Mouse (Mus musculus): ENCODE measurements at regions not wholly inside any gene's neighbourhood (a gene's known extent, or its start where the extent isn't known, plus 50 kb on each side); places are given as distances from the start of the nearest gene placed in this dataset.

DNA sequence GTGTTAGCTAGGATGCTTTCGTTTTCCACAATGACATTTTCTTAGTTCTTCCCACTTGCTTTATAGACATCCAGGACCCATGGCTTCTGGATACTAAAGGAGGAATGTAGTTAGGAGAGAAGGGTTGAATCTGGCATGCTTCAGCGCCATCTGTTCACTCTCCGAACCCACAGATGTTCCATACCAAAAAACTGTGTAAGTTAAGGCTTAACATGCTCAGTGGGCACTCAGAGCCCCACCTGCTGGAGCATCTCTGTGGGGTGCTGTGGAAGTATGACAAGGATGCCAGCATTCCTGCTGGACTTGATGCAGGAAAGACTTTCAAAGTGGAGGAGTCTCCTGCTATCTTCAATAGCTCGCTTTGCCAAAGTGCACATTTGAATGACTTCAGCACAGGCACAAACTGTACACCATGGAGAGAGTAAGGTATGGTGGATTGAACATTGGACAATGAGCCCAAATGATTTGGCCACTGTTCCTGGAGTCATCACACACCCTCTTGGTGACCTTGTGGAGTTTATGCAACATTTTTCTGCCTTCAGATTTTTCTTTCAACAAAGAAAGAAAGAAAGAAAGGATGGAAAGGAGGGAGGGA, 802.3 kb downstream of the Cdh8 start:
- DNase-seq (ENCODE audit: low read depth, low spot score), result no peak

DNA sequence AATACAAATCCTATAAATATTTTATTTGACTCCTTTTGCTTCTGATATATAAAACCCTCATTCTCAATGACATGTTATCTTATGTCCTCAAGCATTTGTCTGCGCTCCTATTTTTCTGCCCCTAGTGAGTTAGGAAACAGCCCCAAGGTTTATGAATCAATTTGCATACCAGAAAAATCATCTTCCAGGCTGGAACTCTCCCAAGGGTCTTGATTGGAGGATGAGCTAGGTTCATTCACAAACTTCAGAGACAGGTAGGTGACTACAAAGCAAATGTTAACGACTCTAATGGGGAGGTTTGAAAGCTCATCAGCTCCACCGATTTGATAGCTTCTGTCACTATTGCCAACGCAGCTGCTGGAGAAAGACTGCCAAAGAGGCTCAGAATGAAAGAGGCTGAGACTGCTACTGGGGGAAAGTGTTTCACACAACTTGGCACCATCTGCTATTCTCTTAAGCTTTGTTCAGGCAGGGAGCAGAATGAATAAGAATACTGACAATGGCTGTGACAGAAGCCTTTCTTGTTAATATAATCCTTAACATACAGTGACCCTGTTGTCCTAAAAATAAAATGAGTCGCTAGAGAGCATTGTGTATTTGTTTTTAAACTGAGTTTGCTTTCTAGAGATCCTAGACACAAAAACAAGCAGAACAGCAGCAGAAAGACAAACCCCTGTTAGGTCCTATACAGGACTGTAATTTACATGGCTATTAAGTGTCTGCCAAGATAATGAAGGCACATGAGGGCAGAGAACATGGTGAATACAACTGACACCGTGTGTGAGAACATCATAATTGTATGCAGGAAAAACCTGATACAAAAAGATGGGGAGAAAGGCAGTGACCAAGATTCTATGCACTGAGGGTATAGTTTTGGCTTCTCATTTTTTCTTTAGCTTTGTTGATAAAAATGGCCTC, 843.4 kb downstream of the Cdh8 start:
- peak; percentile 4 for DNase-seq (ENCODE audit: low read depth, low spot score)

DNA sequence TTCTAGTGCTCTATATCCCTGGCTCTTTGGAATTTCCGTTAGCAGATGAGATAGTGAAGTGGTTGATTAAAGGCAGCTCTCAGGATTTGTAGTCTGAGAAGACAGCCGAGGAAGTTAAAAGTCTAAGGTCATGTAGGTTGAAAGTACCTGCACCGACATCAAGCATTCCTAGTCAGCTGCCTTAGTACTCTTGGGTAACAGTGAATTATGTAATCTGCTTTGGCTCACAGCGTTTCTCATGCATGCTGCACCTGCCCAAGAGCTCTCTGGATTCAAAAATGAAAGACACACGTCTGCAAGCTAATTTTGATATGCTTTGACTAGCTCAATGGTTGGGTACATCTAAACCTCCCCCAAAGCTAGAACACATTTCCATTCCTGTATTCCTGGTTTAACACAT, 849.6 kb downstream of the Cdh8 start:
- no peak for DNase-seq (ENCODE audit: low read depth, low spot score)

DNA sequence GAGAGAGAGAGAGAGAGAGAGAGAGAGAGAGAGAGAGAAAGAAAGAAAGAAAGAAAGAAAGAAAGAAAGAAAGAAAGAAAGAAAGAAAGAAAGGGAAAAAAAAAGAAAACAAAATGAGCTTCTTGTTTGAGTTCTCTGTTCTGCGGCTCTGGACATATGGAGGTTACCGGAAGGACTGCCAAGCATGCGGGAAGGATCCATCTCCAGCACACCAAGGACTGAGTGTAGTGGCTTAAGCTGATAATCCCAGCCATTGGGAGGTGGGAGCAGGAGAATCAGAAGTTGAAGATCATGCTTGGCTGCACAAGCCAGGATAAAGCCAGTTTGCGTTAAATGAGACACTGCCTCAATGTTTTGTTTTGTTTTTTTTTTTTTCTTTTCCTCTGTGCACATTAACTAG, 897.8 kb downstream of the Cdh8 start:
- DNase-seq (ENCODE audit: low read depth, low spot score), result no peak

DNA sequence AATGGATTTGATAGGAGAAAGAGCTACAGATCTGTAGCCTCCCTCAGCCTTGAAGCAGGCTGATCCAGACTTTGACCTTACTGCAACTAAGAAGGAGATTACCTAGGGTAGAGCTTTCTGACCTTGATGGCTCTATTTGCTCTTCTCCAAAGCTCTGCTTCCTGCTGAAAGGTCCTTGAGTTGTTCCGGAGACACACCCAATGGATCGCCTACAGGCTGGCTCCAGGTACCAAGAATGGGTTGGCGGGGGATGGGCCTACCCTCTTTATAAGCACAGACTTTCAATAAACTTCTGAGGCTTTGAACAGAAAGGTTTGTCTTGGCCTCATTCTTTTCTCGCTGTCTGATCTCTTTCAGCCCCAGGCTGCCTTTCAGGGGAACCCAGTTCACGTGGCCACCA, 901.0 kb downstream of the Cdh8 start:
- peak; percentile 86 for DNase-seq (ENCODE audit: low read depth, low spot score)

DNA sequence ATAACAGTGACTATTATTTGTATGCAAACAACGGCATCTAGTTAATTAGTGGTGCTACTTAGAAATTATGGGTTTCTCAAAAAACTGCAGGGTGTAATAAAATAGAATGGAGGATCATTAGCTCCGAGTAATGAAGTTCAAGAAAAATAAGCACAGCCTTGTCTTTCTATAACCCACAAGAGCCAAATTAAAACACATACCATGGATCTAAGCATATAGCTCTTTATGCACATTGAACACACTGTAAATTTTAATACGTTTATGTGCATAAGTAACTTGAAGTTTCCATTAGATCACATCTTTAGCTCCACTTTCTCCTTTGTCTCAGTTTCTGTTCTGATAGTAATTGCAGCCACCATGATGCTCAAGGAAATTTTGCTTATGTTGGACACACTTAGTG, 919.5 kb downstream of the Cdh8 start:
- DNase-seq (ENCODE audit: low read depth, low spot score), result no peak

DNA sequence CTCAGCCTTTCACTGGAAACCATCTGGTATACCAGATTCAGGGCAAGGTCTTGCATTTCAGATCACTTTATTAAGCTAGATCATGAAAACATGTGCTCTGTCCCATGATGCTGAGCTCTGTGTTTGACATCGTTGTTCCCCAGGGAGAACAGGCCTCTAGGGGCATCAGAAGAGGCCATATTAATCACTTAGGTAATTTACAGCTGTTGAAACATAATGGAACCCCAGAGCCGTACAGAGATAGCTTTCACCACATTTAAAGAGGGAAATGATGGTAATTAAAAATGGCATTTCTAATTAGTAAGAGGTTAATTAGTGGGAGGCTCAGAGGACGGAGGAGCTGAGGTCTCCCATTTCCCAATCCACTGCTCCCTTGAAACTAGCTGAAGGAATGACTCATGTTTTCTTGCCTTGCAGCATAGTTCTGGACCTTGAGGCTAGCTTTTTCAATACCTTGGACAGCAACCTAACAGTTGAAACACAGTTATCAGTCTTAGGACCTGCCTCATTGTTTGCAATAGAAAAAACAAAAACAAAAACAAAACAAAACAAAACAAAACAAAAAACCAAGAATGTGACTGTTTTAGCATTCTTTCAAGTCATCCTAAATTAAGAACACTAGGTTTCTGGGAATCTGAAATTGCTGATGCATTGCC, 952.8 kb downstream of the Cdh8 start:
- peak; percentile 12 for DNase-seq (ENCODE audit: low read depth, low spot score)

DNA sequence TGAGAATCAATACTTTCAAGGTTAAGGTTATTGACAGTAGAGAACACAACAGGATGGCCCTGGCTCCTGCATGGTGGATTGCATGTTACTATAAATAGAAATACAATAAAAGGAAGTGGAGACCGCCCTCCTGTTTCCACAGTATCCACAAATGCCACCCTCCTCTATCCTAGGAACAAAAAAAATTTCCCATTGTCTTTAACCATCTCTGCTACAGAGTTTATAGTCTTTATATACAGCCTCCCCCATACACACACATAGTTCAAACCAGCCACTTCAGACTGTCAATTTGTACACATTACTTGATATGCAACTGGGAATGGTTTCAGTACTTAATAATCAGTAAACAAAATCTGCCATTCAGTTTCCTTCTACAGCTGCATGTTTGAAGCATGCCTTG, 960.7 kb downstream of the Cdh8 start:
- no peak for DNase-seq (ENCODE audit: low read depth, low spot score)

Measured in ES-CJ7 (cell line).